Mouse (Mus musculus): ENCODE measurements around the gene Cflar.
A peak's percentile ranks its signal among the peaks of the same experiment; 100 is the strongest.
"Not testable (repeated sequence)": the region's sequence is repeated elsewhere in the genome, so short reads cannot be mapped to it uniquely, and the experiment has no call there.

Gene Cflar

DNA sequence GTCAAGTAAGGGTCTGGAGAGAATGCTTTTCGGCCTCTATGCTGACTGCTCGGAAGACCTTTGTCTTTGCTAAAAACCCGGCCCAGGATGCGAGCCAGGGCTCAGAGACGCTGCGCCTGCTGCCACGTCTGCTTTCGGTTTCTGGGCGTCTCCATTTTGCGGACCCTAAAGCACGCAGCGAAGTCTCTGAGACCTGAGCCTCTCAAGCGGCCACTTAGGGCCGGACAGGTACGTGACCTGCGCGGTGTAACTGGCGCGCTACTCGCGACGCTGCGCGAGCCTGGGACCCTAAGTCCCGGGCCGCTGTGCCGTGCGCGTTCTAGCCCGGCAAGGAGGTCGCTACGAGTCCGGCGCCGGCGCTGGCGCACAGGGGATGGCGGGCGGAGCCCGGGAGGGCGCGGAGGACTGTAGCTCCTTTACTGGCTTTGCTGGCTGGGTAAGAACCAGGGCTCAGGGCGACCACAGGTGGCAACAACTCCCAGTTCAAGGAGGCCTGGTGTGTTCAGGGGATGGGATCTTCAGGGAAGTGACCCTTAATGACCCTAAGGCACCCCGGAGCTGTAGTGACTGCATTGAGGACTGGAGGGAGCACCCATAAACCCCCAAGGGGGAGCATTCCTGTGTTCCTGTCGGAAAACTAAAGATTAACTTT, at the start of gene Cflar:
TSS of gene Cflar (plus strand) at position 144 of the 652 bp plus-strand sequence.
- peak; percentile 43 for DNase-seq (ENCODE audit: low read depth)

DNA sequence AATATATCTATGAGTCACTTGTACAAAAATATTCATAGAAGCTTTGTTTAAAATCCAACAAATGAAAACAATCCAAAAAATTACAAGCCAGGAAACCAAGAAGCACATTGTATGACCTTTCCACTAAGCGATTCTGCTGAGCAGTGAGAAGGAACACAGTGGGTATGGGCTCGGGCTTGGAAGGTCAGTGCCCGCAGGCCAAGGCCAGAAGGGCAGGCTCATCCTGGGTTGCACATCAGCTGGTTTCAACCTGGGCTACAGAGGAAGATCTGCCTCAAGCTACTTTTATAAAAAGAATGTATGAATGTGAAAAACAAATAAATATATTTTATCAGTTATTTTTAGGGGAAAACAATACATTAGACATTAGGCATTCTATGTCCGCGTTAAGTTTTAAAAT, 48.6 kb upstream of the Cflar start:
- DNase-seq (ENCODE audit: low read depth), result not testable (repeated sequence)

DNA sequence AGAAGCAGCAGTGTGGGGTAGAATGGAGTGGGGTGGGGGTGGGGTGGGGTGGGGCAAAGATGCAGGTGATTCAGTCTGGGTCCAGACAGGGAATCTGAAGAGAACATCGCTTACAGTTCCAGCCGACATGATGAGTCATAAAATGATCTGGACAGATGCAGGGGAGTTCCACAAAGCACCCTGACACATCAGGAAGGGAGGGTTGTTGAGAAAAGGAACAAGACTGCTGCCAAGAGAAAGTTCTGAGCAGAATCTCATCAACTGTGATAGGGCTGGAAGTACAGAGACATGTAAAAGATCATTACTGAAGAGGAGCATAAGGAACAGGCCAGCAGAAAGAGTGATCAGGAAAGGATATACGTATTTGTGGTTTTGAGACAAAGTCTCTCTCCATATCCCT, 47.9 kb upstream of the Cflar start:
- not testable (repeated sequence) for DNase-seq (ENCODE audit: low read depth)

DNA sequence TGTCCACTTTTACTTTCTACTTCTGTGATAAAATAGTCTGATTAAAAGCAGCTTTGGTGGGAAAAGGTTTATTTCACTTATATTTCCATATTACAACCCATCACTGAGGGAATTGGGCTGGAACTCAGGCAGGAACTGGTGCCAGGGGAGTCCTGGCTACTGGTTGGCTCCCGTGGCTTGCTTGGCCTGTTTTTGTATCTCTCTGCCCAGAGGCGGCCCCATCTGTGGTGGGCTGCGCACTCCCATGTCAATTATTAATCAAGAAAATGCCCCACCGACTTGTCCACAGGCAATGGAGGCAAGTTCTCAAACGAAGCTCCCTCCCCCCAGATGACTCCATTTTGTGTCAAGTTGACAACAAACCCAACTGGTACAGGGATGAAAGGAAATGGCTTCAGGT, 43.1 kb upstream of the Cflar start:
- DNase-seq (ENCODE audit: low read depth), result no peak

DNA sequence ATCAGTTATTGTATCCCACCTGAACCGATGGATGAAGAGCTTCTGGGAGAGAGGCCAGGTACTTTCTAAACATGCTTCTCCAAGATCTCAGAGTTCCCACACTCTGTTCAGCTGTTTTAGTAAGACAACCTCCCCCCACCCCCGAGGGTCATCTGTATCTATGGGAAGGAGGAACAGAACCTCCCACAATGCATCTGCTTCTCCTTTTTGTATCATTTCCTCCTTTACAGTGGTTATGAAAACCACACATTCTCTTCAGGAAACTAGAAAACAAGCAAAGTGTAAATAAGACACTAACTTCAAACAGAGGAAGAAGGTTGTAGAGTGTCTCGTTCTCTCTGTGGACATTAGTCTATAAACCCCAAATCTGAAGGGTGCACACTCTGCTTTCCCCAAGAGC, 41.7 kb upstream of the Cflar start:
- not testable (repeated sequence) for DNase-seq (ENCODE audit: low read depth)

DNA sequence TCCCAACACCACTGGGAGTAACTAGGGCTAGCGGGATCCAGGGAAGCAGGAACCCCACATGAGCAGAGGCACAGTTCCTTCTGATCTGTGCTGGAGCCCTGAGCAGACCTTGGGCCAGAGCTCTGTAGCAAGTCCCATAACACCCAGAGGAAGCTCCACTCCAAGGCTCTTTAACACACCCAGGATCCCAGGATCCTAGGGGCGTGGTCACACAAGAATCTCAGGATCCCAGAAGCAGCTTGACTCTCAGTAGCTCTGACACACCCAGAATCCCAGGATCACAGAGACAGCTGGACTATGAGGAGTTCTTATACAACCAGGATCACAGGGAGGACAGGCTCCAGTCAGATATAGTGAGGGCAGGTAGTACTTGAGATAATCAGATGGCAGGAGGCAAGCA, 39.2 kb upstream of the Cflar start:
- DNase-seq (ENCODE audit: low read depth), result no peak

DNA sequence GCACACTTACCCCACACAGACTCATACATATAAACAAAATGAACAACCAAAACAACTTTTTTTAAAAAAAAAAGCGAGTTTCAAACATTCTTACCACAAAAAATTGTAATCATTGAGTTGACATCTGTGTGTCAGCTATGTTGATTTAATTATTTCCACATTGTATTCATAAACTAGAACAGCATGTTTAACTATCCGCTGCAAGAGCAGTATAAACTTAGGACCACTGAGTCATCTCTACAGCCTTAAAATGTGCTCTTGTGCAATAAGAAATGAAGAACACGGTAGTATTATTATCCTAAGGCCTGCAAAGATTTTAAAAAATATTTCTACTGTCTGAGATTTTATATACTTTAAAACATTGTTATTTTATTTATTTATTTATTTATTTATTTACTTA, 36.3 kb upstream of the Cflar start:
- no peak for DNase-seq (ENCODE audit: low read depth)

DNA sequence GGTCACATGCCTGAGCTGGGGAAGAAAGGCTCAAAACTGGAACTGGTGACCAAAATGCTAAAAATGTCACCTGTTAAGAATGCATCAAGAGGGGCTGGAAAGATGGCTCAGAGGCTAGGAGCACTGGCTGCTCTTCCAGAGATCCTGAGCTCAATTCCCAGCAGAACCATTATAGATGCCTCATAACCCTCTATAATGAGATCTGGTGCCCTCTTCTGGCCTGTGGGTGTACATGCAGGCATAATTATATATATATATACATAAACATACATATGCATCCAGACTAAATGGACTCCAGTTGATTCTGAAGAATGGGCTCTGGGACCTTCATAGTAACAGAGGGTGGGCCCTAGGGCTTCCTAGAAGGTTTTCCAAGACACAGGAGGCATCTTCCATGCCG, 33.7 kb upstream of the Cflar start:
- DNase-seq (ENCODE audit: low read depth), result peak; percentile 33

DNA sequence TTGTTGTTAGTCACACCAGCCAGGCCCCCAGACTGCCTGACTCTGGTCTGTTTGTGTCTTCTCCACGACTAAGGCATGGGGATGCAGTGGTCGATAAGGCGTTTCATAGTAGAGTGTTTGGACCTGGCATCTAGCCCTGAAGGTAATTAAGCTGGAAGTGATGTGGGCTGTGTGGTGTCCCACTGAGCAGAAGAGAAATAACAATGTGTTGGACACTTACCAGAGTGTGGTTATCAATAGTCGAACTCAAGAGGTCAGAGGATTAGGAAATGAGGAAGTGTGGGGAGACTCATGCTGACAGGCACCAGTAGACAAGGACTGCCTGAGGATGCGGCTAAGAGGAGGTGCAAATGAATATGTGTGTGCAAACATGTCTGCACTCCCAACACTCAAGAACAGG, 32.9 kb upstream of the Cflar start:
- not testable (repeated sequence) for DNase-seq (ENCODE audit: low read depth)

DNA sequence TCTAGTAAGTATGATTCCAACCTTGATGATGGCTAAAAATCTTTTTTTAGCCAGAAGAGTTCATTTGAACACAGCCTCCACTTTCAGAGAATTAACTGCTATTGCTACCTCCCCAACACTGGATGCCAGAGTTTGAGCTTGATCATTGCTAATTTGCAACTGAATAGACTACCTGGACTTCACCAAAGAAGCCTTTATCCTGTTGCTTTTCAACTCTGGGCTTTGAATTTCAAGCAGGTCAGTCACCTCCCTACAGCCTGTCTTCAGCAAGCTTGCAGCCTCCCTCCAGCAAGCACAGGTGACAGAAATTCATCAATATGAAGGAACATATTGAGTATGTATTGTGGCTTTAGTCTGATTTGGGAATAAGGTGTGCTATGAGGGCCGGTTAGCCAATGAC, 21.9 kb upstream of the Cflar start:
- DNase-seq (ENCODE audit: low read depth), result no peak

DNA sequence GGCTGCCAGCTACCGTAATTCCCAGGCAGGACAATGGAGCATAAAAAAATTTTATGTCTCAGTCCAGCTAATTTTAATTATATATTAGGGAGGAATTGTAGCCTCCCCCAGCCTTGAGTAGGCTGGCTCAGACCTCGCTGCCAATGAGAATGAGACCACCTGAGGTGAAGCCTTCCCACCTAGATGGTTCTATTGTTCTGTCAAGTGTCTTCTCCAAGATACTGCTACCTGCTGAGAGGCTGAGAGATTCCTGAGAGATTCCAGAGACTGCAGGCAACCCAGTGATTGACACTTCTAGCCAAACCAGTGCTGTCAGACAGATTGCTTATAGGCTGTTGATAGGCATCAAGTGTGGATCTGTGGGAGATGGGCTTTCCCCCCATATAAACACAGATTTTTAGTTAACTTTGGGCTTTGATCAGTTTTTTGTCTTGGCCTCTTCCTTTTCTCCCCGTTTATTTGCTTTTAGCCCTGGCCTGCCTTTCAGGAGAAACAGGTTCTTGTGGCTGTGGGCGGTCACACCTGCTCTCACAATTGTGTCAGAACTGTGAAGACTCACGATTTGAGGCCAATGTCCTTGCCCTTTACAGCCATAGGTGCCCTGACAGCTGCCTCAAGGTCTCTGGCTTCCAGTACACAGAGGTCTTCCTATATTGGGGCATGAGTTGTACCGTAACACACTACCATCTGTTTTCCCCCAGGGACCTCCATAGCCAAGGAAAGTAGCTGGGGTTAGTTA, 21.1 kb upstream of the Cflar start:
- DNase-seq (ENCODE audit: low read depth), result no peak

DNA sequence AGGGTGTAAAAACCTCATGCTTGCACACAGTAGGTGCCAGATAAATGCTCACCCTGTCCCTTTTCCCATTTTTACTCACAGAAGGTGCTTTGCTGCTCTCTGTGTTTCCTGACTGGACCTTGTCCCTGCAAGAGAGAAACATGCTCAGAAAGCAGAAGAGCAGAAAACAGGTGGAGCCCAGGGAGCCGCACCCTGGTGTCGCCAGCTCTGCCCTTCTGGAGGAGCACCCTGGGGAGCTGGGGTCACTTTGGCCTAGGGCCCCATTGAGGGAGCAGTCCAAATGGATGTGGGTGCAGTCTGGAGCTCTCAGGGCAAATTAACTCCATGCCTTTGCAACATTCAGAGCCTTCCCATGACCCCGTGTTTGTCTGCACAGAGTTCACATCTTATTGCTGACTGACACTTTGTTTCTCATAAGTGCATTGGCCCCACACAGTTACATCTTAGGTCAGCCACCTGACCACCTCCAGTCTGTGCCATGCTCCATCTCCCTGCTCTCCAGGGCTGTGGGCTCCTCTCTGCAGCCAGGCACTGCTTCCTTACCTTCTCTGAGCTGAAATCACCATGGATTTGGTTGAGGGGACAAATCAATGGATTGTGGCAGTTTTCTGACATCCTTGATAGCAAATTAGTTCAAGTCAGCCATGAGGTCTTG, 20.3 kb upstream of the Cflar start:
- not testable (repeated sequence) for DNase-seq (ENCODE audit: low read depth)

DNA sequence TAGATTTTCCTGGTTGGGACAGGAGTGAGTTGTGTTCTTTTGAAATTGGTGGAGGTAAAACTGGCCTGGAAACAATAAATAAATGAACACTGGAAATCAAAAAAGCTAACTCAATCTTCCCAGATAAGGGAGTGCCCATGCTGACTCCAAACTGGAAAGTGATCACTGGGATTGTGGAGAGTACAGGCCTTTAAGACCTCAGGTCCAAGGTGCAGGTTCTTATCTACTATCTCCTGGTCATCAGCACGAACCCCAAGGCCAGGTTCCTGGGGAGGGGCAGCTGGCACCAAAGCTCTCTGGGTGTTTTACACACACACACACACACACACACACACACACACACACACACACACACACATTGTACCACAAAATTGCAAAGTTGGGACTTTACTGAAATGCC, 19.6 kb upstream of the Cflar start:
- not testable (repeated sequence) for DNase-seq (ENCODE audit: low read depth)

DNA sequence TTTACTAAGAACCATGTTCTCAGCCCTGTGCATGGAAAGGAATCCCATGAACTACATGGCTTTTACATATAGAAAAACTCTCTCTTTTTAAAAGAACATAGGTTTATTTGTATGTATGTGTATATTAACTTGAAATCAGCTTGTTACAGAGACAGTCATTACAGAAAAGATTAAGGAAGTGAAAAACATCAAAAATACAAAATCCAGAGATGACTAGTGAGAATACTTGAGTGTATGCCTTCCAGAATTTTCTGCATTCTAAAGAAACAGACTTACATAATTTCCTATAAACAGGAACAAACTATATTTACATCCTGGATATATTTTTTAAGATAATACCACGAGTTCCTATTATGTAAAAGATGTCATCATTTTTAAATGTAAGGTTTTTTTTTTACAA, 17.6 kb upstream of the Cflar start:
- DNase-seq (ENCODE audit: low read depth), result no peak

DNA sequence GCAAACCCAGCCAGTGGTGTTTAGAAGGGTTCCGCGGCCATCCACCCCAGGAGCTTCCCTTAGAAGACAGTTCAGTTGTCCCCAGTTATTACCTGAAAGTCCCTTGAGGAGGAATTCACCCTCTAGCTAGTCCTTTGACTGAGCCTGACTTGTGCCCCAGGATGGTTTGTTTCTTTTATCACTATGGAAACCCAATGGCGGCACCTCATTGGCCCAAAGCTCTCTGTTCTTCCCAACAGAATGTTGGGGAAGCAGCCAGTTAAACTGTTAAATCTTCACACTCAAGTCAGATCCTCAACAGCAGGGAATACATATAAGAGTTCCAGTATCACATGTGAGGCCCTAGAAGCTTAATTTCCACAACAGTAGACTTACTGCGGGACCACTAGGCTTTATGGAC, 15.5 kb upstream of the Cflar start, which contains the start of gene Als2cr12:
TSS of gene Als2cr12 (minus strand) at position 180 of the 400 bp plus-strand sequence.
- not testable (repeated sequence) for DNase-seq (ENCODE audit: low read depth)

DNA sequence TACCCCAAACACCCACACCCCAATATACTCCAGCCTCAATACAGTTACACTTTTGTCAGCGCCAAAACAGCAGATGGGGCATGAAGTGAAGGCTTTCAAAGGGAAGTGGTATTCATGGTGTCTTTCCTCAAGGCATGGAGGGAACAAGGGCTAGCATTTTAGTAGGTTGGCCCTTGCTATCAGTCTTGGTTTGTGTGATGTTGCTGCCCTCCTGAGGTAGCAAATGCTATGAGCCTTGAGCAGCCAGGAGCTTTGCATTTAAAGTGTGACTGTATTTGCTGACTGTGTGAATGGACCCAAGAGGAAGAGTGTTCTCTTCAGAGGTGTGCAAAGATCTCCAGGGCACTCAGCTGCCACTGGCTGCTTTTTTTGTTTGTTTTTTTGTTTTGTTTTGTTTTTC, 13.7 kb upstream of the Cflar start:
- not testable (repeated sequence) for DNase-seq (ENCODE audit: low read depth)

DNA sequence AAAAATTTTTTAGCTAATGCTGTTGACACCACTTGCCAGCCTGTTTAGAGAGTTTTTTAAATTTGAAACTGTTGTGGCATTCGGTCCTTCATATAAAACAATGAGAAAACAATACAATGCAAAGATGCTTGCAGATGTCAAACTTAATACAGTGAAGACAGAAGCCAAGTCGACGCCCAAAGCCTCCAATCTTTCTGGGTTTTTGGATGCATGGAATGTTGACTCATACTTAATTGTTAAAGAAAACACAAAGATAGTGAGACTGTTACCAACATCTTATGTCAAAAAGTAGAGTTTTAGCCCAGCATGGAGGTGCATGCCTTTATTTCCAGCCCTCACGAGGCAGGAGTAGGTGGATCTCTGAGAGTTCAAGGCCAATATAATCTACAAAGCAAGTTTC, 12.5 kb upstream of the Cflar start:
- DNase-seq (ENCODE audit: low read depth), result no peak

DNA sequence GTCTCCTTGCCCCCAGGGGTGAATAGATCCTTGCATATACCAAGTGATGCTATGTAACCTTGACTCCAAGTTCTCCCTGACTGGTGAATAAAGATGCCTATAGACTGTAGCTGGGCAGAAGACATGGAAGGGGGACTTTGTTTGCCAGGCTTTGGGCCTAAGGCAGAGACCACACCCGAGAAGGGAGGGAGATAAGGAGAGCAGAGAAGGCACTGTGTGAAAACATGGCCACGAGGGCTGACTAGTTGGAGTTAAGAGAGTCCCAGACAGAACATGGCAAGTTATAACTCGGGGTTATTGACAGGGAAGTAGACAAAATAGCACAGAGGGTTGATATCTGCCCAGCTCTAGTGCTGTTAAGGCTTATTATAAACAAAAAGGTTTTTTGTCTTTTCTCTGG, 11.3 kb upstream of the Cflar start:
- no peak for DNase-seq (ENCODE audit: low read depth)

DNA sequence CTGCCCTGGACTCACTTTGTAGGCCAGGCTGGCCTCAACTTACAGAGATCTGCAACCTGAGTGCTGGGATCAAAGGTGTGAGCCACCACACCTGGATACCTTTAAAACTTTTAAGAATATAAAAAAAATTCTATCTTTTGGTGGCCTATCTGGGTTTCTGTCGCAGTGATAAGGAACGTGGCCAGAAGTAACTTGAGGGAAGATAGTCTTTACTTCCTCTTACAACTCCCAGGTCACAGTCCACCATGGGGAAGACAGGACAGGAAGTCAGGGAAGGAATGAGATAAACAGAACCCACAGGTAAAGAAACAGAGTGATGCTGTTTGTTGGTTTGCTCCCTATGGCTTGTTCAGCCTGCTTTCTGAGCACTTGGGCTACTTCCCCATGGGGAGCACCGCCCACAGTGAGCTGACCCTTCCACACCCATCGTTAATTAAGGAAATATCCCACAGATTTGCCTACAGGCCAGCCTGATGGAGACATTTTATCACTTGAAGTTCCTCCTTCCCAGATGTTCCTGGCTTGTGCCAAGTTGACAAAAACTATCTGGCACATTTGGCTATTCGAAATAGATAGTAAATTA, 10.6 kb upstream of the Cflar start:
- DNase-seq (ENCODE audit: low read depth), result not testable (repeated sequence)

DNA sequence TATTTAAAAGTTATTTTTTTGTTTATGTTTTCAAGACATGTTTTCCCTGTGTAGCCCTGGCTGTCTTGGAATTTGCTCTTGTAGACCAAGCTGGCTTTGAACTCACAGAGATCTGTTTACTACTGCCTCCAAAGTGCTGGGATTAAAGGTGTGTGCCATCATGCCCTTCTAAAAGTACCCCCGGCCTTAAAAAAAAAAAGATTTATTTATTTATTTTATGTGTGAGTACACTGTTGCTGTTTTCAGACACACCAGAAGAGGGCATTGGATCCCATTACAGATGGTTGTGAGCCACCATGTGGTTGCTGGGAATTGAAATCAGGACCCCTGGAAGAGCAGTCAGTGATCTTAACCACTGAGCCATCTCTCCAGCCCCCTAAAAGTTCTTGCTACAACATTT, 1.3 kb upstream of the Cflar start:
- not testable (repeated sequence) for DNase-seq (ENCODE audit: low read depth)

DNA sequence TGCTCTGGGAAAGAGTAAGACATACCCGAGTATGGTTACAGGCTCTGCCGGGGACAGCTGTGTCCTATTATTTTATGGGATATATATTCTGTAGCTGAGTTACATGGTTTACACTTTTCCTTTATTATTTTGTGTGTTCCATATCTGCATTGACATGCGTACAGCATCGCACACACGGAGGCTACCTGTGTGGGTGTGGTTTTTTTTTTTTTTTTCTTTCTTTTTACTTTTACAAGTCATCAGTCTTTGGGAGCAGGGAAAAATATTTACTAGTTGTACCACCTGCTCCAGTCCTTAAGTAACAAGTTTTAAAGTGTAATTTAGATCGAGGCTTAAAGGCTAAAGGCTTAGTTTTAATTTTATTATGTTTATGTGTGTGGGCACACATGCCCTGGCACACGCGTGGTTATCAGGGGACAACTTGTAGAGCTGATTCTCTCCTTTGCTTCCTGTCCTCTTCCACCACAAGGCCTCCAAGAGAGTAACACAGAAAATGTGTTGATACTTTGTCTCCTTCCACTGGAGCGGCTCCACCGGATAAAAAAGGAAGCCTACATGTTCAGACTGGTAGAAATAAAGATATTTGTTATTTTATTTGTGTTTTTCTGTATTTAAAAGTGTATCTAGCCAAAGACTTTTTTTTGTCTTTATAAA, 470 bp upstream of the Cflar start:
- no peak for DNase-seq (ENCODE audit: low read depth)
